Mouse (Mus musculus) urinary bladder, postnatal 4 days (tissue): ENCODE results near the gene Wipf1.
"Not testable (repeated sequence)": the region's sequence is repeated elsewhere in the genome, so short reads cannot be mapped to it uniquely, and the experiment has no call there.

ENCODE experiments used
- DNase-seq, 2 experiments: peaks; one replicate each; pipeline ENCODE4 v3.0.0; 2021 to 2022; ENCODE audit warnings: low spot score in 2 of 2

Wipf1 gene

GRCm38 (mm10) chr2:73529356-73530330, at the start of gene Wipf1:
TSS of gene Wipf1 (minus strand) at chr2:73529734.
- peak; percentile 75 to 80 for DNase-seq

GRCm38 (mm10) chr2:73579168-73579567, 49.6 kb upstream of the Wipf1 start:
- DNase-seq: no peak

- no peak for DNase-seq
Observed at GRCm38 (mm10) chr2:73574418-73574817, 44.9 kb upstream of the Wipf1 start.

- no peak for DNase-seq
Observed at GRCm38 (mm10) chr2:73573556-73573955, 44.0 kb upstream of the Wipf1 start.

GRCm38 (mm10) chr2:73572539-73573372, 43.2 kb upstream of the Wipf1 start:
- peak; percentile 55 to 75 for DNase-seq

- no peak for DNase-seq
Observed at GRCm38 (mm10) chr2:73571901-73572300, 42.4 kb upstream of the Wipf1 start.

GRCm38 (mm10) chr2:73571304-73571703, 41.8 kb upstream of the Wipf1 start:
- no peak for DNase-seq

- no peak for DNase-seq
Observed at GRCm38 (mm10) chr2:73566989-73567605, 37.6 kb upstream of the Wipf1 start.

- DNase-seq: no peak
Observed at GRCm38 (mm10) chr2:73566162-73566561, 36.6 kb upstream of the Wipf1 start.

GRCm38 (mm10) chr2:73563690-73564089, 34.2 kb upstream of the Wipf1 start:
- DNase-seq: no peak

GRCm38 (mm10) chr2:73562656-73563055, 33.1 kb upstream of the Wipf1 start:
- no peak for DNase-seq

- no peak for DNase-seq
Observed at GRCm38 (mm10) chr2:73561665-73562063, 32.1 kb upstream of the Wipf1 start.

GRCm38 (mm10) chr2:73560899-73561664, 31.5 kb upstream of the Wipf1 start:
- no peak for DNase-seq

GRCm38 (mm10) chr2:73560445-73560844, 30.9 kb upstream of the Wipf1 start:
- DNase-seq: no peak

GRCm38 (mm10) chr2:73557956-73558355, 28.4 kb upstream of the Wipf1 start:
- no peak for DNase-seq

GRCm38 (mm10) chr2:73557061-73557460, 27.5 kb upstream of the Wipf1 start:
- not testable (repeated sequence) for DNase-seq

GRCm38 (mm10) chr2:73554389-73554788, 24.9 kb upstream of the Wipf1 start:
- DNase-seq: no peak

GRCm38 (mm10) chr2:73552926-73553325, 23.4 kb upstream of the Wipf1 start:
- DNase-seq: no peak

GRCm38 (mm10) chr2:73550725-73551124, 21.2 kb upstream of the Wipf1 start:
- no peak for DNase-seq

- DNase-seq: no peak
Observed at GRCm38 (mm10) chr2:73548542-73548941, 19.0 kb upstream of the Wipf1 start.

- no peak for DNase-seq
Observed at GRCm38 (mm10) chr2:73547256-73547655, 17.7 kb upstream of the Wipf1 start.
